Mouse (Mus musculus) heart, embryonic 11.5 days (tissue): ENCODE results near the gene Gm49776. TPM values are rescaled to one million over a fixed set of nuclear protein-coding genes. Genes with fewer than 3 reads are reported as not detected.
"Not testable (repeated sequence)": the region's sequence is repeated elsewhere in the genome, so short reads cannot be mapped to it uniquely, and the experiment has no call there.

ENCODE experiments used
- ATAC-seq: fragments of 200-750 bp; cut with Nextera tagmentation; replicated peaks from 2 replicates; pipeline ENCODE4 v1.8.0; 2017; ENCODE audit warnings: moderate library complexity; ENCODE audit not compliant: insufficient number of reproducible peaks, low FRiP score, low TSS enrichment
- H3K27ac ChIP-seq: fragments of 300-500 bp; sonication (generic); 2 replicates; pipeline ENCODE4 v1.5.1; 2014; ENCODE audit warnings: mild to moderate bottlenecking, low read depth, low read length
- H3K27me3 ChIP-seq: fragments of 300-500 bp; sonication (generic); 2 replicates; pipeline ENCODE4 v1.6.1; 2014; ENCODE audit warnings: mild to moderate bottlenecking, low read length, mixed read lengths; ENCODE audit not compliant: control insufficient read depth, insufficient read depth
- H3K36me3 ChIP-seq: fragments of 300-500 bp; sonication (generic); 2 replicates; pipeline ENCODE4 v1.6.1; 2014; ENCODE audit warnings: mild to moderate bottlenecking, low read length, moderate library complexity, mixed read lengths; ENCODE audit not compliant: control insufficient read depth, insufficient read depth
- H3K4me1 ChIP-seq: fragments of 300-500 bp; sonication (generic); 2 replicates; pipeline ENCODE4 v1.6.1; 2014; ENCODE audit warnings: low read length; ENCODE audit not compliant: control insufficient read depth, insufficient read depth
- H3K4me2 ChIP-seq: fragments of 300-500 bp; sonication (generic); 2 replicates; pipeline ENCODE4 v1.6.1; 2014; ENCODE audit warnings: mild to moderate bottlenecking, moderate library complexity
- H3K4me3 ChIP-seq: fragments of 300-500 bp; sonication (generic); 2 replicates; pipeline ENCODE4 v1.5.1; 2014; ENCODE audit warnings: low read depth, low read length
- H3K9ac ChIP-seq: fragments of 300-500 bp; sonication (generic); 2 replicates; pipeline ENCODE4 v1.6.1; 2014; ENCODE audit warnings: mild to moderate bottlenecking, low read depth, low read length, moderate library complexity
- H3K9me3 ChIP-seq: fragments of 300-500 bp; sonication (generic); replicated peaks from 2 replicates; pipeline ENCODE4 v1.6.1; 2016; ENCODE audit warnings: low read length; ENCODE audit not compliant: control insufficient read depth
- WGBS: fragments of 180-500 bp; shearing (Covaris S2); extraction: QIAGEN DNeasy Blood & Tissue Kit; methylation state at CpG from one replicate; pipeline ENCODE4 v1.1.7; 2014; ENCODE audit not compliant: insufficient replicate concordance; 5-methylcytosine and 5-hydroxymethylcytosine counted together
- microRNA counts: library from miRNA; unstranded; fragments of <30 nt; microRNA quantifications from one replicate; lab custom pipeline; 2015
- microRNA-seq: library from miRNA; unstranded; fragments of <30 nt; microRNA quantifications from one replicate; pipeline ENCODE4, GENCODE M21; 2016; ENCODE audit warnings: borderline number of aligned reads
- polyA plus RNA-seq: library from polyadenylated mRNA; unstranded; fragments of >200 nt; fragmentation: Nextera tagmentation; extraction: Ambion mirVana; gene quantifications from 2 replicates; pipeline ENCODE4 v1.2.1, GENCODE M21; 2014

Gene Gm49776
- polyA plus RNA-seq, 1 experiment from 2014 or later, result not detected

DNA sequence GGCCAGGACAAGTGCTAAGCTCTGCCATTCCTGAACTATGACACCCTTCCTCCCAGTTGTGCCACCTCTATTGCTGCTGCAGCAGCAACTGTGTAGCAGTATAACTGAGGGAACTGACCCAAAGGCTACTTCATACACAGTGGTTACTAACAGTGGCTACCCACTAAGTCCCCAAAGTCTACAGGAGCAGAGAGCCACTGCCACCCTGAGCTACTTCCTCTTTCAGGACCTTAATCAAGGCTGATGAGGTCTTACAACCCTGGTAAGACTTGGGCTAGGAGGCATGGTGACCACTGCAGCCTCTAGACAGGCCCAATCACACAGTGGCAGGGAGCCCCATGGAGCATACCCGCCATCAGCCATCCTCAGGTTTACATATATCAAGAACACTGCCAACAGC, 56.1 kb downstream of the Gm49776 start:
- Histone ChIP-seq H3K27ac (no peak overlapping the region), H3K9ac (no peak overlapping the region), H3K27me3 (0 out of 2 replicates have a peak, but pooled peaks cover 3% of the 10 kb centered on the region), H3K9me3 (no peaks in the 10 kb centered on the region), H3K4me3 (no peak overlapping the region), H3K4me2 (no peak overlapping the region), H3K36me3 (no peaks in the 10 kb centered on the region), H3K4me1 (peaks cover 3% of the 10 kb centered on the region; the same call in 1 of the 2 replicates)
- no peak for ATAC-seq
- 86% methylated on average over 1 of the region's 1 CpGs for WGBS

DNA sequence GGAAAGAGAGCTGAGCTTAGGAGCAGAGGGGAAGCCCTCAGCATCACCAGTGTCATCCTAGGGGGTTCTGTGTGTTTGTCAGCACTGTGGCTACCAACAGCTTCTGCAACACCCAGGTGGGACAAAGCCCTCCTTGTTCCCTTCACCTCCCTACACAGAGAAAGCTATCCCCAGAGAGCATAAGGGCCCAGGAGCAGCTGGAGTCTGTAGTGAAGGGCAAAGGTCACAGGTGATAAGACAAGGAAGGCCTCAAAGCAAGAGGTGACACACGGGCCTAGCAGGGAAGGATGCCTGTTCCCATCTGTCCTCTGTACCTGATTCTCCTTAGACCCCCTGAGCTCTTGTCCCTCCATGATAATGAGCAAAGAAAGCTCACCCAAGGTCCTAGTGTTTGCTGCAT, 56.5 kb downstream of the Gm49776 start:
- WGBS, result 33% methylated on average over 1 of the region's 1 CpGs
- no peak for ATAC-seq

DNA sequence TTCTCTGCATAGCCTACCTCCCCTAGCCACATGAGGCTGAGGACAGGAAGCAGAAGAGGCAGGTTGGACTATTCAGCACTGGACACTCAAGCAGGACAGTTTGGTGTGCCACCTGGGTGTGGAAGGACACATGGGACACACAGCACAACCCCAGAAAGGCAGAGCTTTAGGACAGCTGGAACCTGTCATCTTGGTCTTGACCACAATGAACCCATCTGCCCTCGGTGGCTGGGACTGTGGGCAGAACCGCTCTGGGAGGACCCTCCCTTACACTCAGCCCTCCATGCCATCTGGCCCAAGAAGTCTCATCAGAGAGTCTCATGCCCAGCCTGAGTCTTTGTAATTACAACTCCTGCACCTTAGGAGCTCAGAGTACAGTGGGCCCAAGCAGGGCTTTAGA, 58.1 kb downstream of the Gm49776 start:
- Histone ChIP-seq H3K9ac (no peak overlapping the region), H3K27me3 (0 out of 2 replicates have a peak, but pooled peaks cover 3% of the 10 kb centered on the region), H3K27ac (no peak overlapping the region), H3K36me3 (no peaks in the 10 kb centered on the region), H3K9me3 (no peaks in the 10 kb centered on the region), H3K4me1 (peaks cover 3% of the 10 kb centered on the region; the same call in 1 of the 2 replicates), H3K4me2 (no peak overlapping the region), H3K4me3 (no peak overlapping the region)
- 63% methylated on average over 2 of the region's 2 CpGs for WGBS
- no peak for ATAC-seq

More for the DNA sequence above, 56.5 kb downstream of the Gm49776 start:
- Histone ChIP-seq H3K4me3 (no peak overlapping the region), H3K9ac (no peak overlapping the region), H3K27me3 (0 out of 2 replicates have a peak, but pooled peaks cover 3% of the 10 kb centered on the region), H3K36me3 (no peaks in the 10 kb centered on the region), H3K9me3 (no peaks in the 10 kb centered on the region), H3K27ac (no peak overlapping the region), H3K4me1 (peaks cover 3% of the 10 kb centered on the region; the same call in 1 of the 2 replicates), H3K4me2 (no peak overlapping the region)

- H3K27ac ChIP-seq, result no peak overlapping the region
- H3K27me3 ChIP-seq, result 0 out of 2 replicates have a peak, but pooled peaks cover 3% of the 10 kb centered on the region
- no peaks in the 10 kb centered on the region for H3K9me3 ChIP-seq
- H3K4me3 ChIP-seq, result no peak overlapping the region
- WGBS, result 80% methylated on average over 10 of the region's 10 CpGs
- no peak for ATAC-seq
- H3K4me2 ChIP-seq, result no peak overlapping the region
- no peak overlapping the region for H3K9ac ChIP-seq
- peaks cover 6% of the 10 kb centered on the region for H3K4me1 ChIP-seq
- no peaks in the 10 kb centered on the region for H3K36me3 ChIP-seq
These were observed 59.6 kb downstream of the Gm49776 start for GRCm38 (mm10) chr16:18198365-18199098.

DNA sequence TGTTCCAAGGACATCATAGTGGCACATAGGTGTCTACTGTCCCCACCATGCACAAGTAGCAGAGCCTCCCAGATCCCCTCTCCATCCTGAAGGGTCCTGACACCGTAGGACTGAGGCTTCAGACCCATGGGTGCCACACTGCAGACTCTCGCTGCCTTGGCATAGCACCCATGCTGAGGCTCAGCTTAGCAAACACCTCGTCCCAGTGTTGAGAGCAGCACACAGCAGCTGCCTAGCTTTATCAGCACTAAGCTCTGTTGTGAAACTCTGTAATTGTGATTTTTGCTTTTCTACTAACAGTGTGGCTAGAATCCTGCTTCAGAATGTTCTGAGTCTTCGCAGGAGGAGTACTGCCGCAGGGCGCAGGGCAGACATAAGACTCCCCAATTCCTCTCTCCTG, 60.2 kb downstream of the Gm49776 start:
- no peak for ATAC-seq
- Histone ChIP-seq H3K4me1 (peaks cover 6% of the 10 kb centered on the region), H3K27me3 (0 out of 2 replicates have a peak, but pooled peaks cover 3% of the 10 kb centered on the region), H3K4me2 (no peak overlapping the region), H3K27ac (no peak overlapping the region), H3K9me3 (no peaks in the 10 kb centered on the region), H3K4me3 (no peak overlapping the region), H3K36me3 (no peaks in the 10 kb centered on the region), H3K9ac (no peak overlapping the region)
- WGBS, result 75% methylated on average over 6 of the region's 6 CpGs

DNA sequence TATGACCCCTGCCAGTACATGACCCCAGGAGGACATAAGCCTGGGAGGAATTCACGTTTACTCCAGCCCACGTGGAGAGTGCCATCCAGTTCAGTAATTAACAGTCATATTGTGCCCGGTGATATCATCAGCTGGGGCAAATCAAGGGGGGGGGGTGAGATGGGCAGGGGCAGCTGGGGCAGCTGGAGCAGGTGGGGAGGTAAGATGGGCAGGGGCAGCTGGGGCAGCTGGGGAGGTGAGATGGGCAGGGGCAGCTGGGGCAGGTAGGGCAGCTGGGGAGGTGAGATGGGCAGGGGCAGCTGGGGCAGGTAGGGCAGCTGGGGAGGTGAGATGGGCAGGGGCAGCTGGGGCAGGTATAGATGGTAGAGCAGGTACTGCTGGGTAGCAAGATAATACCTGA, 62.6 kb downstream of the Gm49776 start:
- ATAC-seq, H3K27ac ChIP-seq, H3K27me3 ChIP-seq, H3K9ac ChIP-seq, H3K4me2 ChIP-seq, H3K4me3 ChIP-seq, H3K9me3 ChIP-seq, H3K36me3 ChIP-seq, H3K4me1 ChIP-seq: not testable (repeated sequence)
- WGBS, result 64% methylated on average over 3 of the region's 3 CpGs

MicroRNA genes within 50 kb of the gene (microRNA counts, 519-probe panel; counts per million panel counts)
- microRNA mmu-miR-1306 (lab: Ali Mortazavi, UCI), result 32.2 counts per million

Small RNA genes within 50 kb of the gene (microRNA-seq; reads per million reads assigned to microRNA genes)
- gene Gm24572 (3.9 reads per million, percentile 34 among the genes with 10 or more reads in this experiment), gene Mir1306 (352 reads per million, percentile 77 among the genes with 10 or more reads in this experiment)

Other genes with a start within 250 kb of the Gm49776 start
- 64.3 and 64.7 TPM in 2 replicates for gene Dgcr6, start 205.5 kb downstream of the Gm49776 start, polyA plus RNA-seq
- 8.0 TPM in 2 replicates for gene Prodh, start 168.1 kb downstream of the Gm49776 start, polyA plus RNA-seq
- gene Rtn4r, start 130.7 kb downstream of the Gm49776 start, polyA plus RNA-seq, result 0.25 and 0.26 TPM in 2 replicates
- gene Ccdc188, start 40.4 kb downstream of the Gm49776 start, polyA plus RNA-seq, result not detected in 2 replicates
- 16.3 and 17.3 TPM in 2 replicates for gene Zdhhc8, start 23.2 kb downstream of the Gm49776 start, polyA plus RNA-seq
- gene Trmt2a, start 9.6 kb downstream of the Gm49776 start, polyA plus RNA-seq, result 56.0 and 58.2 TPM in 2 replicates
- gene Ranbp1, start 9.6 kb downstream of the Gm49776 start, polyA plus RNA-seq, result 585 and 656 TPM in 2 replicates
- gene Dgcr8, start 30.9 kb upstream of the Gm49776 start, polyA plus RNA-seq, result 23.6 and 26.4 TPM in 2 replicates
- 56.3 and 62.1 TPM in 2 replicates for gene Tango2, start 89.8 kb upstream of the Gm49776 start, polyA plus RNA-seq
- 19.5 and 23.4 TPM in 2 replicates for gene Arvcf, start 89.9 kb upstream of the Gm49776 start, polyA plus RNA-seq
- gene Txnrd2, start 168.1 kb upstream of the Gm49776 start, polyA plus RNA-seq, result 32.6 and 32.8 TPM in 2 replicates
- gene Comt, start 168.5 kb upstream of the Gm49776 start, polyA plus RNA-seq, result 90.1 and 96.5 TPM in 2 replicates
- 6.5 and 6.9 TPM in 2 replicates for gene Gnb1l, start 240.4 kb upstream of the Gm49776 start, polyA plus RNA-seq
- gene Rtl10, start 240.6 kb upstream of the Gm49776 start, polyA plus RNA-seq, result 0.87 and 1.6 TPM in 2 replicates